Mouse (Mus musculus) effector memory CD4-positive, alpha-beta T cell, adult 5 months (primary cell): Measurements from ENCODE around the gene Slx1b. TPM values are rescaled to one million over a fixed set of nuclear protein-coding genes. Genes with fewer than 3 reads are reported as not detected.

Source experiments
- polyA plus RNA-seq: library from polyadenylated mRNA; unstranded; fragments of 100-300 nt; shearing (Covaris generic); gene quantifications from one replicate; pipeline ENCODE4 v1.2.1, GENCODE M21; 2017

Slx1b gene
- 2.2 TPM for polyA plus RNA-seq

GRCm38 (mm10) chr7:126695631-126696207, at the start of gene Slx1b:
Gene Slx1b, minus strand, starts transcription at chr7:126695784.

GRCm38 (mm10) chr7:126707442-126708174, 12.0 kb upstream of the Slx1b start, which contains the start of gene Coro1a:
Gene Coro1a, minus strand, starts transcription at chr7:126707787.

GRCm38 (mm10) chr7:126695210-126695611, 373 bp downstream of the Slx1b start, which contains the start of gene Bola2:
Gene Bola2, plus strand, starts transcription at chr7:126695401.

GRCm38 (mm10) chr7:126676207-126676606, 19.4 kb downstream of the Slx1b start, which contains the start of gene Sult1a1:
Gene Sult1a1, minus strand, starts transcription at chr7:126676432.

GRCm38 (mm10) chr7:126649231-126650051, 46.1 kb downstream of the Slx1b start, which contains the start of gene Sgf29:
Gene Sgf29, plus strand, starts transcription at chr7:126649309.

Other genes starting within 250 kb of the Slx1b start
- gene Atp2a1, start 232.7 kb downstream of the Slx1b start, polyA plus RNA-seq, result 0.39 TPM
- gene Sh2b1, start 220.4 kb downstream of the Slx1b start, polyA plus RNA-seq, result 58.6 TPM
- gene Tufm, start 208.4 kb downstream of the Slx1b start, polyA plus RNA-seq, result 66.5 TPM
- gene Atxn2l, start 192.3 kb downstream of the Slx1b start, polyA plus RNA-seq, result 118 TPM
- 142 TPM for gene Eif3c, start 129.4 kb downstream of the Slx1b start, polyA plus RNA-seq
- 3.4 TPM for gene Apobr, start 110.8 kb downstream of the Slx1b start, polyA plus RNA-seq
- gene Cln3, start 110.0 kb downstream of the Slx1b start, polyA plus RNA-seq, result 83.6 TPM
- gene Il27, start 100.8 kb downstream of the Slx1b start, polyA plus RNA-seq, result not detected
- not detected for gene Nupr1, start 64.9 kb downstream of the Slx1b start, polyA plus RNA-seq
- 62.4 TPM for gene Sgf29, start 46.5 kb downstream of the Slx1b start, polyA plus RNA-seq
- gene Sult1a1, start 19.4 kb downstream of the Slx1b start, polyA plus RNA-seq, result not detected
- 70.2 TPM for gene Bola2, start 383 bp downstream of the Slx1b start, polyA plus RNA-seq
- 1,641 TPM for gene Coro1a, start 12.0 kb upstream of the Slx1b start, polyA plus RNA-seq
- 20.2 TPM for gene Mapk3, start 63.8 kb upstream of the Slx1b start, polyA plus RNA-seq
- gene Gdpd3, start 70.5 kb upstream of the Slx1b start, polyA plus RNA-seq, result not detected
- 370 TPM for gene Ypel3, start 81.2 kb upstream of the Slx1b start, polyA plus RNA-seq
- gene Tbx6, start 85.7 kb upstream of the Slx1b start, polyA plus RNA-seq, result 2.2 TPM
- gene Ppp4c, start 96.7 kb upstream of the Slx1b start, polyA plus RNA-seq, result 384 TPM
- gene Fam57b, start 101.9 kb upstream of the Slx1b start, polyA plus RNA-seq, result not detected
- gene 4930451I11Rik, start 135.9 kb upstream of the Slx1b start, polyA plus RNA-seq, result not detected
- not detected for gene Doc2a, start 151.6 kb upstream of the Slx1b start, polyA plus RNA-seq
- 8.3 TPM for gene Hirip3, start 166.2 kb upstream of the Slx1b start, polyA plus RNA-seq
- 51.8 TPM for gene Ino80e, start 166.6 kb upstream of the Slx1b start, polyA plus RNA-seq
- gene Taok2, start 188.9 kb upstream of the Slx1b start, polyA plus RNA-seq, result 35.6 TPM
- 28.4 TPM for gene Tmem219, start 227.1 kb upstream of the Slx1b start, polyA plus RNA-seq
- gene Kctd13, start 233.1 kb upstream of the Slx1b start, polyA plus RNA-seq, result 41.2 TPM